Mouse (Mus musculus): Measurements from ENCODE around the gene Rec8. TPM values are rescaled to one million over a fixed set of nuclear protein-coding genes. Genes with fewer than 3 reads are reported as not detected.

The Rec8 gene
- total RNA-seq (2021): 1 to 10 TPM; 1.9 to 2.5 TPM
- long read RNA-seq, experiment 1: 0 reads
- long read RNA-seq, experiment 2: 0 reads

DNA sequence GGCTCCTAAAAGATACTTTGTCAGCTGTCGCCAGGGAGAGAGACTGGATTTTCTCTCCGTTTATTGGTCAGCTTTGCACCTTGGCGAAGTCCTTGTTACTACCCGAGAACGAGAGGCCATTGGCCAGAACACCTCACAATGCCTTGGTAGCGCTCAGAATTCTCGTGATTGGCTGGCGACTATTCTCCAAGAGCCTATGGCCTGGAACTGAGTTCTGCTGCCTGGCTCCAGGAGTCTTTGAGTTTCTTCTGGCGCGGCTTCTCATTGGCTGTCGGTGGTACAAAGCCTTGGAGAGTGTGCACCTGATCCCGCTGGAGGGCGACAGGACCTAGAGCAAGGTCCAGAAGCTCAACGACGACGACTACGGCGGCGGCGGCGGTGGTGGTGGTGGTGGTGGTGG is at the start of gene Rec8:
Gene Rec8, plus strand, starts transcription at position 216 of the 400 bp plus-strand sequence.
- DNase-seq (ENCODE audit: low spot score in 2 of 2): no peak
- Histone ChIP-seq H3K4me3 (peak within 1 kb of the TSS; percentile 6; the same call in 1 of the 2 replicates), H3K27ac (no peak within 1 kb of the TSS)
- TF ChIP-seq CTCF (conservative IDR thresholded peaks at IDR 0.05): no peak

DNA sequence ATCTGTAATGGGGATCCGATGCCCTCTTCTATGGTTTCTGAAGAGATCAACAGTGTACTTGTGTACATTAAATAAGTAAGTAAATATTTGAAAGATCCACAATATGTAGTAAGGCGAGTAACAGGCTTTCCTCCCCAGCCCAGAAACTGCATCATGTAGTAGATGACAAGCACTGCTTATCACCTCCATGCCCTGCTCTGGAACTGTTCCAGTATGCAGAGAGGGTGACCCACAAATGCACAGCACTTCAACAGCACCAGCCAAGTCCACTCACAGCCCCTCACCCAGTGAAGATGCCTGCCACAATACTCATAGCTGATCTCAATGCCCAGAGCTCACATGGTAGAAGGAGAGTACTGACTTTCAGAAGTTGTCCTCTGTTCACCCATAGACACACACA is 47.2 kb upstream of the Rec8 start:
- no peak for DNase-seq (ENCODE audit: low spot score in 2 of 2)
- H3K27ac ChIP-seq: no peak overlapping the region
- no peak for TF ChIP-seq CTCF (conservative IDR thresholded peaks at IDR 0.05)
- no peak overlapping the region for H3K4me3 ChIP-seq

DNA sequence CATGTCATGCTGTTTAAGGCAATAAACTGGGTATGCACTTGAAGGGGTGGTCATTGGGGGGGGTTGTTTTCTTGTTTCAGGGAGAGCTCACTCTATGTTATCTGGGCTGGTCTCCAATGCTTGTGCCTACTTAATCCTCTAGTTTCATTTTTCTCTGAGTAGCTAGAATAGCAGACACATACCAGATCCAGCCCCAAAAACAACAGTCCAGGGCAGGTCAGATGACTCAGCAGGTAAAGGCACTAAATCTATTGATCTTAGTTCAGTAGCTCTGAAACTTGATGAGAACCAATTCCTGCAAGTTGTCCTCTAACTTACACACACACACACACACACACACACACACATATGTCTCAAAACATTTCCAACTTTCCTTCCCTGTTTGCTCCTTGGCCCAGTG is 46.1 kb upstream of the Rec8 start:
- DNase-seq (ENCODE audit: low spot score in 2 of 2): no peak
- H3K4me3 ChIP-seq: no peak overlapping the region
- no peak overlapping the region for H3K27ac ChIP-seq
- TF ChIP-seq CTCF (conservative IDR thresholded peaks at IDR 0.05): no peak

DNA sequence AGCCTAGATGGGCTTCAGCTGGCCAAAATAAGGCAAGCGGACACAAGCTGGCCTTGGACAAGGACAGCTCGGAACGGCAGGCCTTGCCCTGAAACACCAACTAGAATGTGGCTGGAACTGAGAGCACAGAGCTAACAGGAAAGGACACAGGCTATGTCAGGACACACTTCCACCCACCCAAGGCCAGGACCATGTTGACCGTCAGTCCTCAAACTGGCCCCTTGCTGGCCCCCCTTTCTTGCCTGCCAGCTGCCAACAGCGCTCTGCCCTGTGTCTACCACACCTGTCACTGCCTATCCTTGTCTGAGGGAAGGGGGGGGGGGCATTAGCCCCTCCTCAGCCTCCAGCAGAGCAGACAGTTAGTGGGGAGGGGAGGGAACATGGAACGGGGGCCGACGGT is 42.5 kb upstream of the Rec8 start, which contains the start of gene Fitm1:
Gene Fitm1, plus strand, starts transcription at position 316 of the 400 bp plus-strand sequence.
- DNase-seq (ENCODE audit: low spot score in 2 of 2): no peak

DNA sequence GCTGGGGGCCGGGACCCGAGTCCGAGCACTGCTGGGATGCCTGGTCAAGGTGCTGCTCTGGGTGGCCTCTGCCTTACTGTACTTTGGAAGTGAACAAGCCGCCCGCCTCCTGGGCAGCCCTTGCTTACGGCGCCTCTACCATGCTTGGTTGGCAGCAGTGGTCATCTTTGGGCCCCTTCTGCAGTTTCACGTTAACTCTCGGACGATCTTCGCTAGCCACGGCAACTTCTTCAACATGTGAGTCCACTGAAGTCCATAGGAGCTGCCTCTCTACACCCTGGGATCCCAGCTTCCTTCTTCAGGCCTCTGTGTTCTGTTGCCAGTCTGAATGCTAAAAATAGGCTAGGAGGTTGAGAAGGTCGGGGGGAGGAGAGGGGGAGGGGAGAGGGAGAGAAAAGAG is 42.1 kb upstream of the Rec8 start:
- TF ChIP-seq CTCF (conservative IDR thresholded peaks at IDR 0.05): no peak
- no peak for DNase-seq (ENCODE audit: low spot score in 2 of 2)
- Histone ChIP-seq H3K27ac (no peak overlapping the region), H3K4me3 (no peak overlapping the region)

More for the DNA sequence above, 42.5 kb upstream of the Rec8 start, which contains the start of gene Fitm1:
- no peak within 1 kb of the TSS for H3K4me3 ChIP-seq
- no peak within 1 kb of the TSS for H3K27ac ChIP-seq
- TF ChIP-seq CTCF (conservative IDR thresholded peaks at IDR 0.05): no peak

DNA sequence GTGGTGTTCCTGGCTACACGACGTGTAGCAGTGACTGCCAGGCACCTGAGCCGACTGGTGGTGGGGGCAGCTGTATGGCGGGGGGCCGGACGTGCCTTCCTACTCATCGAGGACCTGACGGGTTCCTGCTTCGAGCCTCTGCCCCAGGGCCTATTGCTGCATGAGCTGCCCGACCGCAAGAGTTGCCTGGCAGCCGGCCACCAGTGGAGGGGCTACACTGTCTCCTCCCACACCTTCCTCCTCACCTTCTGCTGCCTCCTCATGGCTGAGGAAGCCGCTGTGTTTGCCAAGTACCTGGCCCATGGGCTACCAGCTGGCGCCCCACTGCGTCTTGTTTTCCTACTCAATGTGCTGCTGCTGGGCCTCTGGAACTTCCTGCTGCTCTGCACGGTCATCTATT is 41.5 kb upstream of the Rec8 start:
- TF ChIP-seq CTCF (conservative IDR thresholded peaks at IDR 0.05): no peak
- no peak overlapping the region for H3K27ac ChIP-seq
- no peak for DNase-seq (ENCODE audit: low spot score in 2 of 2)
- H3K4me3 ChIP-seq: no peak overlapping the region

DNA sequence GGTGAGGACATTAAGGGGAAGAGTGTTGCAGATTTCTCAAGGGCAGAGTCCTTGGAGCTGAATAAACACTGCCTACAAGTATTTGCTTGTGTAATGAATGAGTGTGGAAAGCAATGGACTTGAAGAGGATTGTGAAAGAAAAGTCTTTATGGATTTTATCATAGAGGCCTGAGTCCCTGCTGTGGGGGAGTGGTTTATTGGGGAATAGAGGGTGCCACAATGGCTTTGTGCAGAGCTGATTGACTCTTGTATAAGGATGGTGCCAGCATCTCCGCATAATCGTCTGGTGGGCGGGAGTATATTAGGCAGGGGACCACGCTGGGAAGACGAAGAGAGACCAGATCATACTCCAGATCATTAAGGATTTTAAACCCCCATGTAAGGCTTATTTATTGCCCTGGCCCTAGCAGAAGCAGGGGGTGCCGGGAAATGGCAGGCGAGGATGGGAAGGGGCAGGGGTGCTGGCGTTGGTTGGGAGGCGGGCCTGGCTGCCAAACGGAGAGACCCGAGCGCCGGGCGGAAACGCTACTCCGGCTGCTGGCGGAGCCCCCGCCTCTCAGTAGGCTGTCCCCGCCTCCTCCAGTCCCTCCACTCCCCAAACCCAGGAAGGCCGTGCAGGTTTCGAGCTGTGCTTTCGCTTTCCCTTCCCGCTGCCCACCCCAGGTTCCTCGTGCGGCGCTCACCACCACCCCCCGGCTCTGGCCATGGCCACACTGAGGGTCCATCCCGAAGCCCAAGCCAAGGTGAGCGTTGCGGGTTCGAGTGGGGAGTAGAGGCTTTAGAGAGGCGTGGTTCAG is 39.8 kb upstream of the Rec8 start, which contains the start of gene Psme1:
Gene Psme1, plus strand, starts transcription at position 253 of the 797 bp plus-strand sequence.
- Histone ChIP-seq H3K27ac (peak within 1 kb of the TSS; percentile 87), H3K4me3 (peak within 1 kb of the TSS; percentile 66)
- peak; percentile 63 to 66 for DNase-seq (ENCODE audit: low spot score in 2 of 2)
- TF ChIP-seq CTCF (conservative IDR thresholded peaks at IDR 0.05): no peak

DNA sequence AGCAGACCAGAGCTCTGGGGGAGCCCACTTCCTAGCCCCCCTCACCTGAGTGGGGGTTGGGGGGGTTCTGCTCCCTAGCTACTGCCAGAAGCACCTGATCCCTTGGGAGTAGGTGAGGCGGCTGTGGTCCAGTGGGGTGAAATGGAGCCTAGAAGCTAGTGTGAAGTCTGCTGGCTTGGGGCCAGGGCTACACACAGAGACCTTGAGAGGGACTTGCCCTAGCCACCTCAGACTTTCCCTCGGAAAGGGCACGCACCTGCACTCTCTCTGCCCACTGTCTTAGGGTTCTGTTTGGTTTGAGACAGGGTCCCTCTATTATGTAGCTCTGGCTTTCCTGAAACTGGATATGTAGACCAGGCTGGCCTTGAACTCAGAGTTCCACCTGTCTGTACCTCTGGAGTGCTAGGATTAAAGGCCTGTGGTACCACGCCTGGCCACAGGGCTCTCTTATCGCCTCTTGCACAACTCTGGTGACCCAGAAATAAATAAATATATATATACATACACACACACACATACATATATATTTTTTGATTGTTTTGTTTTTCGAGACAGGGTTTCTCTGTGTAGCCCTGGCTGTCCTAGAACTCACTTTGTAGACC is 39.1 kb upstream of the Rec8 start:
- DNase-seq (ENCODE audit: low spot score in 2 of 2): no peak
- H3K27ac ChIP-seq: peak overlapping the region; percentile 87

DNA sequence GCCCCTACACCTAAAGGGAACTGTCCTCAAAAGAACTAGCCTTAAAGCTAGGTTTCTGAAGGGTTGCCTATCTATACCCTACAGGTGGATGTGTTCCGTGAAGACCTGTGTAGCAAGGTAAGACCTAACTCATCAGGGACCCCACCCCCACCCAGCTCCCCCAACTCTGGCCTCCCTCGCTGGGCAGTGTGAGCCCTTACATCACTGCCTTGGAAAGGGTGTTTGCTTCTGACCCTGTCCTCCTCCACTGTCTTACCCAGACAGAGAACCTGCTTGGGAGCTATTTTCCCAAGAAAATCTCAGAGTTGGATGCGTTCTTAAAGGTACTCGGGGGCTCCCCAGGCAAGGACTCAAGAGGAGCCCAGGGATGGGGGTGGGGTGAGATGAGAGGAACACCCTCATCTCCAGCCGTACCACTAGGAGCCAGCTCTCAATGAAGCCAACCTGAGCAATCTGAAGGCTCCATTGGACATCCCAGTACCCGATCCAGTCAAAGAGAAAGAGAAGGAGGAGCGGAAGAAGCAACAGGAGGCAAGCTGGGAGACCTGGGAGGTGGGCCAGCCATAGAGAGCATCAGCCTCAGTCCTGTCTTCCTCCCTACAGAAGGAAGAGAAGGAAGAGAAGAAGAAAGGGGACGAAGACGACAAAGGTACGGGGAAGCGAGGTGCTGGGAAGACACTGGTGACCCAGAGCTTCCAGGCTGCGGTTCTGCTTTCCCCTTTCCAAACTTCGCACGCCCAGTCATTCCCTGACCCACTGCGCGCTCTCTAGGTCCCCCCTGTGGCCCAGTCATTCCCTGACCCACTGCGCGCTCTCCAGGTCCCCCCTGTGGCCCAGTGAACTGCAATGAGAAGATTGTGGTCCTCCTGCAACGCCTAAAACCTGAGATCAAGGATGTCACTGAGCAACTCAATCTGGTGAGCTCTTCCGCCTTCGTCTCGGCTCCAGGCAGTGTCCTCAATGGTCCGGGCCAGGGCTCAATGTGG is 38.0 kb upstream of the Rec8 start:
- no peak overlapping the region for H3K27ac ChIP-seq
- DNase-seq (ENCODE audit: low spot score in 2 of 2): no peak
- H3K4me3 ChIP-seq: no peak overlapping the region
- TF ChIP-seq CTCF (conservative IDR thresholded peaks at IDR 0.05): no peak

More for the DNA sequence above, 39.1 kb upstream of the Rec8 start:
- H3K4me3 ChIP-seq: peak overlapping the region; percentile 66
- TF ChIP-seq CTCF (conservative IDR thresholded peaks at IDR 0.05): peak; percentile 17; the same call in 1 of the 2 replicates

DNA sequence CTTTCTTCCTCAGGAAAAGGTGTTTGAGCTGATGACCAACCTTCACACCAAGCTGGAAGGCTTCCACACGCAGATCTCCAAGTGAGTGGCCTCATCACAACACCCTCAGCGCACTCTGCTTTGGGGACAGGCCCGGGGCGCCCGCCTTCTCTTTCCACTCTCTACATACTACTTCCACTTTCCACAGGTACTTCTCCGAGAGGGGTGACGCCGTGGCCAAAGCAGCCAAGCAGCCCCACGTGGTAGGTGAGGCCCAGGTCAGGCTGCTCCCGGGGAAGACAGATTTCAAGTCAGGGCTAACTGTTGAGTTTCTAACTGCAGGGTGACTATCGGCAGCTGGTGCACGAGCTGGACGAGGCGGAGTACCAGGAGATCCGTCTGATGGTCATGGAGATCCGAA is 37.1 kb upstream of the Rec8 start:
- no peak for DNase-seq (ENCODE audit: low spot score in 2 of 2)
- Histone ChIP-seq H3K27ac (no peak overlapping the region), H3K4me3 (no peak overlapping the region)
- no peak for TF ChIP-seq CTCF (conservative IDR thresholded peaks at IDR 0.05)

DNA sequence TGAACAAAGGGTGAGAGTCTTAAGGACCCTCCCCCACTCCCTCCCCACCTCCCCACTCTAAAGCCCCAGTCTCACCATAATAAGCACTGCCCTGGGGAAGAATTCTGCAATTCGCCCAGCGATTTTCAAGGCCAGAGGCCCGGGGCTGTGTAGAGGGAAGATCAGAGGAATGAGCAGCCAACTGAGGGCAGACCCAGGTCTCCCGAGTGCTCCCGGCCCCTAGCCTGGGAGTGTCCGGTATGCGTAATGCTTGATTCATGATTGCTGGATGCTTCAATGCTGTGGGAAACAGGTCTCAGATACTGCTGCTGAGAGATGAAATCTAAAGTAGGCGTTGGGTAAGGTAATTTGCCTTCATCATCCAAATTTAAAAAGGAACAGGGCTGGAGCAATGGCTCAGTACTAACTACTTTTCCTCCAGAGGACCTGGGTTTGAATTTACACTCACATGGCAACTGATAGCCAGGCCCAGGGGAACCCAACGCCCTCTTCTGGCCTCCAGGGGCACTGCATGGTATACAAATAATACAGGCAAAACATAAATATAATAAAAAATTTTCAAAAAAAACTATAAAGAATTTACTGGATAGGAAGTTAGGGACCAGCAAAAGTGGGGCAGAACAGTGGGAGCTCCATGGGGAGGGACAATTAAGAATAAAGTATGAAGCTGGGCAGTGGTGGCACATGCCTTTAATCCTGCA is 35.7 kb upstream of the Rec8 start:
- DNase-seq (ENCODE audit: low spot score in 2 of 2): no peak
- Histone ChIP-seq H3K27ac (no peak overlapping the region), H3K4me3 (no peak overlapping the region)
- TF ChIP-seq CTCF (conservative IDR thresholded peaks at IDR 0.05): peak; percentile 76

DNA sequence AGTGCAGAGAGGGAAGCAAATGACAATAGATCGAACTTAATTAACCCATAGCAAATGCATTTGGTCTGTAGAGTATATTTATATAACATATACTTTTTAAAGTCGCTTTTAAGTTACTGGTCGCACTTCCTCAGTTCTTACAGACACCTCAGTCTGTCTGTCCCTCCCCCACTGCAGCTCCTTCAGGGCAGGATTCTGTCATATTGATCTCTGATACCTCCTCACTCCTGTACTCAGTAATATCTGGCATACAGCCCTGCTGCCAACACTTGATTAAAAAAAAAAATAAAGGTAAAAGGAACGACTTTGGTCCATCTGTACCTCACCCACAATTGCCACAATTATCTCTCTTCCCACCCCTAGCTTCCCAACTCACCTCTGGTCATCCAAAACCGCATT is 33.5 kb upstream of the Rec8 start:
- H3K4me3 ChIP-seq: peak overlapping the region; percentile 84
- no peak for DNase-seq (ENCODE audit: low spot score in 2 of 2)
- H3K27ac ChIP-seq: peak overlapping the region; percentile 93
- TF ChIP-seq CTCF (conservative IDR thresholded peaks at IDR 0.05): no peak
